Mouse (Mus musculus) cerebellum, adult 18-20 months (tissue): ENCODE results near the gene Mmp11.

Source experiments
- DNase-seq, 2 experiments: peaks; one replicate each; pipeline ENCODE4 v3.0.0; 2021

Gene Mmp11

GRCm38 (mm10) chr10:75937851-75938643 is 1.8 kb upstream of the Mmp11 start:
- no peak for DNase-seq

- DNase-seq = no peak
These were observed 792 bp upstream of the Mmp11 start for GRCm38 (mm10) chr10:75936909-75937667.

GRCm38 (mm10) chr10:75934991-75935390 is 1.3 kb downstream of the Mmp11 start:
- DNase-seq = no peak

GRCm38 (mm10) chr10:75932891-75933290 is 3.4 kb downstream of the Mmp11 start, which contains the start of gene Chchd10:
Chchd10 (plus strand) TSS chr10:75933130.
- DNase-seq = no peak

GRCm38 (mm10) chr10:75932081-75932678 is 4.1 kb downstream of the Mmp11 start:
- DNase-seq = peak; percentile 30 to 45

GRCm38 (mm10) chr10:75931311-75931710 is 5.0 kb downstream of the Mmp11 start:
- no peak for DNase-seq

- no peak for DNase-seq
These were observed 6.0 kb downstream of the Mmp11 start for GRCm38 (mm10) chr10:75930304-75930703.

- no peak for DNase-seq
These were observed 9.9 kb downstream of the Mmp11 start for GRCm38 (mm10) chr10:75926396-75926795.

GRCm38 (mm10) chr10:75924324-75924723 is 12.0 kb downstream of the Mmp11 start:
- DNase-seq = no peak

- DNase-seq = peak; percentile 49 to 56
These were observed 14.4 kb downstream of the Mmp11 start for GRCm38 (mm10) chr10:75921726-75922560.

- peak; percentile 97 to 98 for DNase-seq
These were observed 15.1 kb downstream of the Mmp11 start, which contains the start of gene Smarcb1 for GRCm38 (mm10) chr10:75921026-75921725. Smarcb1 (minus strand) TSS chr10:75921617.

- no peak for DNase-seq
These were observed 17.3 kb downstream of the Mmp11 start for GRCm38 (mm10) chr10:75919026-75919425.

- no peak for DNase-seq
These were observed 19.5 kb downstream of the Mmp11 start for GRCm38 (mm10) chr10:75916840-75917239.

- DNase-seq = no peak
These were observed 20.7 kb downstream of the Mmp11 start for GRCm38 (mm10) chr10:75915557-75915956.

- DNase-seq = no peak
These were observed 23.2 kb downstream of the Mmp11 start for GRCm38 (mm10) chr10:75913013-75913589.

- no peak for DNase-seq
These were observed 25.6 kb downstream of the Mmp11 start for GRCm38 (mm10) chr10:75910698-75911097.

- DNase-seq = no peak
These were observed 29.4 kb downstream of the Mmp11 start for GRCm38 (mm10) chr10:75906882-75907281.

GRCm38 (mm10) chr10:75904391-75904790 is 31.9 kb downstream of the Mmp11 start:
- no peak for DNase-seq

- DNase-seq = no peak
These were observed 37.5 kb downstream of the Mmp11 start for GRCm38 (mm10) chr10:75898846-75899245.

- no peak for DNase-seq
These were observed 38.2 kb downstream of the Mmp11 start for GRCm38 (mm10) chr10:75898039-75898564.

GRCm38 (mm10) chr10:75897373-75897772 is 38.9 kb downstream of the Mmp11 start:
- peak; percentile 81 to 87 for DNase-seq
